Mouse (Mus musculus) megakaryocyte, embryonic 14.5 days (primary cell): Measurements from ENCODE around the gene Ccsap. TPM values are rescaled to one million over a fixed set of nuclear protein-coding genes. Genes with fewer than 3 reads are reported as not detected.
"Not testable (repeated sequence)": the region's sequence is repeated elsewhere in the genome, so short reads cannot be mapped to it uniquely, and the experiment has no call there.

Source experiments
- H3K27me3 ChIP-seq: replicated peaks from 2 replicates; pipeline ENCODE3; 2012; ENCODE audit warnings: inconsistent platforms
- H3K36me3 ChIP-seq: replicated peaks from 2 replicates; pipeline ENCODE3; 2012; ENCODE audit warnings: low read length, inconsistent platforms, mixed read lengths
- H3K4me1 ChIP-seq: 2 replicates; pipeline ENCODE4 v1.6.1; 2012; ENCODE audit warnings: inconsistent platforms
- H3K4me3 ChIP-seq: replicated peaks from 2 replicates; pipeline ENCODE3; 2012; ENCODE audit warnings: moderate library complexity, mild to moderate bottlenecking, inconsistent platforms
- H3K9me3 ChIP-seq: 2 replicates; pipeline ENCODE4 v1.6.1; 2012; ENCODE audit warnings: inconsistent platforms
- FLI1 ChIP-seq: IDR thresholded peaks from 2 replicates; pipeline ENCODE4 v1.6.1; 2012; ENCODE audit warnings: low read length, inconsistent platforms, mixed read lengths
- GATA1 ChIP-seq: IDR thresholded peaks from 3 replicates; pipeline ENCODE4 v1.6.1; 2012; ENCODE audit warnings: mixed read lengths, low read length, inconsistent platforms, borderline replicate concordance
- polyA plus RNA-seq: library from polyadenylated mRNA; stranded (reverse); fragments of >175 nt; gene quantifications from 2 replicates; pipeline ENCODE4 v1.2.3, GENCODE M21; 2012; ENCODE audit warnings: low replicate concordance; ENCODE audit not compliant: insufficient read depth

Gene Ccsap
- polyA plus RNA-seq, 1 experiment = 1.5 TPM

GRCm38 (mm10) chr8:123812227-123812626 is 47.8 kb downstream of the Ccsap start:
- no peak overlapping the region for H3K4me3 ChIP-seq
- no peaks in the 10 kb centered on the region for H3K9me3 ChIP-seq
- H3K36me3 ChIP-seq = peaks cover 22% of the 10 kb centered on the region
- H3K27me3 ChIP-seq = no peaks in the 10 kb centered on the region
- TF ChIP-seq GATA1 = no peak
- TF ChIP-seq FLI1 = no peak
- peaks cover 17% of the 10 kb centered on the region for H3K4me1 ChIP-seq

- H3K36me3 ChIP-seq, H3K27me3 ChIP-seq, H3K9me3 ChIP-seq, H3K4me3 ChIP-seq: not testable (repeated sequence)
- peaks cover 36% of the 10 kb centered on the region for H3K4me1 ChIP-seq
Observed at GRCm38 (mm10) chr8:123809342-123809741, 50.7 kb downstream of the Ccsap start.

- Histone ChIP-seq H3K4me3 (no peak overlapping the region), H3K36me3 (peaks cover 4% of the 10 kb centered on the region), H3K9me3 (no peaks in the 10 kb centered on the region), H3K27me3 (peaks cover 7% of the 10 kb centered on the region), H3K4me1 (peaks cover 33% of the 10 kb centered on the region)
- TF ChIP-seq GATA1 = no peak
- no peak for TF ChIP-seq FLI1
Observed at GRCm38 (mm10) chr8:123808671-123809070, 51.3 kb downstream of the Ccsap start.

- Histone ChIP-seq H3K4me1 (peaks cover 32% of the 10 kb centered on the region), H3K4me3 (peak overlapping the region; percentile 11), H3K9me3 (no peaks in the 10 kb centered on the region), H3K36me3 (peaks cover 4% of the 10 kb centered on the region), H3K27me3 (peaks cover 7% of the 10 kb centered on the region)
- TF ChIP-seq GATA1 = no peak
- no peak for TF ChIP-seq FLI1
Observed at GRCm38 (mm10) chr8:123807852-123808573, 52.0 kb downstream of the Ccsap start.

GRCm38 (mm10) chr8:123807024-123807431 is 53.0 kb downstream of the Ccsap start:
- H3K4me1 ChIP-seq = peaks cover 32% of the 10 kb centered on the region
- H3K9me3 ChIP-seq = no peaks in the 10 kb centered on the region
- peaks cover 7% of the 10 kb centered on the region for H3K27me3 ChIP-seq
- peaks cover 4% of the 10 kb centered on the region for H3K36me3 ChIP-seq
- H3K4me3 ChIP-seq = peak overlapping the region; percentile 95
- TF ChIP-seq FLI1 (no peak), GATA1 (no peak)

GRCm38 (mm10) chr8:123806374-123806935 is 53.6 kb downstream of the Ccsap start:
- Histone ChIP-seq H3K4me3 (peak overlapping the region; percentile 95), H3K36me3 (peaks cover 4% of the 10 kb centered on the region), H3K4me1 (peaks cover 32% of the 10 kb centered on the region), H3K9me3 (peaks cover 4% of the 10 kb centered on the region), H3K27me3 (peaks cover 7% of the 10 kb centered on the region)
- TF ChIP-seq GATA1 = no peak
- no peak for TF ChIP-seq FLI1

GRCm38 (mm10) chr8:123805718-123806373 is 54.2 kb downstream of the Ccsap start, which contains the start of gene Rab4a:
TSS of gene Rab4a (plus strand) at chr8:123805985.
- TF ChIP-seq FLI1 = no peak
- Histone ChIP-seq H3K4me1 (peaks cover 32% of the 10 kb centered on the region), H3K9me3 (peaks cover 10% of the 10 kb centered on the region), H3K27me3 (peaks cover 7% of the 10 kb centered on the region), H3K4me3 (peak within 1 kb of the TSS; percentile 95), H3K36me3 (peaks cover 4% of the 10 kb centered on the region)

- Histone ChIP-seq H3K27me3 (peaks cover 7% of the 10 kb centered on the region), H3K36me3 (peaks cover 3% of the 10 kb centered on the region), H3K4me1 (peaks cover 32% of the 10 kb centered on the region), H3K4me3 (peak overlapping the region; percentile 95), H3K9me3 (peaks cover 11% of the 10 kb centered on the region)
- TF ChIP-seq FLI1 (no peak), GATA1 (no peak)
Observed at GRCm38 (mm10) chr8:123805209-123805717, 54.7 kb downstream of the Ccsap start.

- Histone ChIP-seq H3K36me3 (no peaks in the 10 kb centered on the region), H3K4me3 (no peak overlapping the region), H3K4me1 (peaks cover 35% of the 10 kb centered on the region), H3K27me3 (peaks cover 7% of the 10 kb centered on the region), H3K9me3 (peaks cover 11% of the 10 kb centered on the region)
- TF ChIP-seq FLI1 (no peak), GATA1 (no peak)
Observed at GRCm38 (mm10) chr8:123804586-123804985, 55.4 kb downstream of the Ccsap start.

- TF ChIP-seq GATA1 (no peak), FLI1 (no peak)
- Histone ChIP-seq H3K4me3 (peak overlapping the region; percentile 42), H3K36me3 (no peaks in the 10 kb centered on the region), H3K9me3 (peaks cover 11% of the 10 kb centered on the region), H3K27me3 (peaks cover 7% of the 10 kb centered on the region), H3K4me1 (peaks cover 36% of the 10 kb centered on the region)
Observed at GRCm38 (mm10) chr8:123803639-123804038, 56.4 kb downstream of the Ccsap start.
